Mouse (Mus musculus) forebrain, embryonic 14.5 days (tissue): ENCODE results near the gene Maf. TPM values are rescaled to one million over a fixed set of nuclear protein-coding genes. Genes with fewer than 3 reads are reported as not detected.

Experiments
- ATAC-seq: fragments of 200-750 bp; cut with Nextera tagmentation; 2 replicates; pipeline ENCODE4 v1.8.0; 2017; ENCODE audit warnings: mild to moderate bottlenecking, moderate library complexity
- DNase-seq: peaks from one replicate; pipeline ENCODE4 v3.0.0-alpha.2; 2015; ENCODE audit warnings: low spot score
- H3K27ac ChIP-seq: fragments of 300-500 bp; sonication (generic); 2 replicates; pipeline ENCODE4 v1.5.1; 2014; ENCODE audit warnings: low read depth, mild to moderate bottlenecking, control low read depth, low read length, moderate library complexity
- H3K27me3 ChIP-seq: fragments of 300-500 bp; sonication (generic); replicated peaks from 2 replicates; pipeline ENCODE4 v1.6.1; 2014; ENCODE audit warnings: low read length, control low read depth, mixed read lengths; ENCODE audit not compliant: control insufficient read depth, insufficient read depth
- H3K36me3 ChIP-seq: fragments of 300-500 bp; sonication (generic); 2 replicates; pipeline ENCODE4 v1.6.1; 2014; ENCODE audit warnings: low read length, control low read depth; ENCODE audit not compliant: control insufficient read depth, insufficient read depth
- H3K4me1 ChIP-seq: fragments of 300-500 bp; sonication (generic); 2 replicates; pipeline ENCODE4 v1.6.1; 2014; ENCODE audit warnings: antibody characterized with exemption, low read length, control low read depth; ENCODE audit not compliant: control insufficient read depth, insufficient read depth
- H3K4me2 ChIP-seq: fragments of 300-500 bp; sonication (generic); 2 replicates; pipeline ENCODE4 v1.6.1; 2014; ENCODE audit warnings: mild to moderate bottlenecking, control low read depth, low read length
- H3K4me3 ChIP-seq: fragments of 300-500 bp; sonication (generic); 2 replicates; pipeline ENCODE4 v1.5.1; 2014; ENCODE audit warnings: low read depth, low read length, control low read depth
- H3K9ac ChIP-seq: fragments of 300-500 bp; sonication (generic); 2 replicates; pipeline ENCODE4 v1.6.1; 2014; ENCODE audit warnings: mild to moderate bottlenecking, low read length, control low read depth, moderate library complexity
- H3K9me3 ChIP-seq: fragments of 300-500 bp; sonication (generic); replicated peaks from 2 replicates; pipeline ENCODE4 v1.6.1; 2016; ENCODE audit warnings: low read length, control low read depth, mixed read lengths; ENCODE audit not compliant: control insufficient read depth
- WGBS: fragments of 180-500 bp; shearing (Covaris S2); extraction: QIAGEN DNeasy Blood & Tissue Kit; methylation state at CpG from one replicate; pipeline ENCODE4 v1.1.7; 2014; 5-methylcytosine and 5-hydroxymethylcytosine counted together
- polyA plus RNA-seq: library from polyadenylated mRNA; unstranded; fragments of >200 nt; fragmentation: Nextera tagmentation; extraction: Ambion mirVana; gene quantifications from 2 replicates; pipeline ENCODE4 v1.2.1, GENCODE M21; 2014

Gene Maf
- polyA plus RNA-seq, 1 experiment from 2014 or later: 4.5 TPM

DNA sequence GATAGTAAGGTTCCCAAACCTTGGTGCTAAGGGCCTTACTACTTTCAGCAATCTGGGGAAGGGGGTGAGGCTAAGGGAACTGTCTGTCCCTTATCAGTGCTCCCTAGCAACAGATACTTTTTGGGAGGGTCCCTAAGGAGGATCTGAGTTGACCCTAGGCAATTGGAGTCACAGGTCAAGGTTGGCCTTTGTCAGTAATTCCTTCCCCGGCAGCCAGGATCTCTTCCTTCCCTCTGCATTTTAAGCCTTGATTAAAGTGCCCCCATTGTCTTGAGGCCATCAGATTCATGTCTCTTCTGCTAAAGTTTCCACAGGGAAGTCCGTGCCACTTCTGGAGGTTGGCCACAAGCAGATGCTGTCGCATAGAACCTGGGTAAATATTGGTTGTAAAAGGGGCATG, 10.2 kb downstream of the Maf start:
- Histone ChIP-seq H3K4me3 (no peak overlapping the region), H3K9ac (no peak overlapping the region), H3K36me3 (no peaks in the 10 kb centered on the region), H3K4me1 (no peaks in the 10 kb centered on the region), H3K4me2 (no peak overlapping the region), H3K27me3 (no peaks in the 10 kb centered on the region), H3K27ac (no peak overlapping the region), H3K9me3 (no peaks in the 10 kb centered on the region)
- DNase-seq: no peak
- WGBS: 49% methylated on average over 3 of the region's 3 CpGs
- ATAC-seq: no peak

DNA sequence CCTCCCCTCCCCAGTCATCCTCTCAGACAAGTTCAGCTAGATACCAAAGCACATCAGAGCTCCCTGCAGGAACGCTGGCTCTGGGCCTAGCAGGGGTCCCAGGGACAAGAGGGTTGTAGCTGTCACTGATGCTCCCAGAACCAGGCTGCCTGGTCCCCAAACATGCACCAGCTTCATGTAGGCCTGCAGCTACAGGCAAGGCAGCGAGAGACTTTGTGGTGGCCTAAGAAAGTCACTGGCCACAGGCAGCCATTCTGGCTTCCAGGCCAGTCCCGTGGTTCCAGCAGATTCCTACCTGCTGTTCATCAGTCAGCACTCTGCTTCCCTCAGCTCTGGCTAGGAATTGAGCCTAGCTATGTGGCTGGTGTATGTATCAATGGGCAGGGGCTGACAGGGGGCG, 10.9 kb downstream of the Maf start:
- H3K27ac ChIP-seq: no peak overlapping the region
- ATAC-seq (no peak), DNase-seq (no peak)
- H3K27me3 ChIP-seq: no peaks in the 10 kb centered on the region
- H3K36me3 ChIP-seq: no peaks in the 10 kb centered on the region
- H3K9ac ChIP-seq: no peak overlapping the region
- no peaks in the 10 kb centered on the region for H3K9me3 ChIP-seq
- WGBS: 77% methylated on average over 4 of the region's 4 CpGs
- H3K4me1 ChIP-seq: no peaks in the 10 kb centered on the region
- no peak overlapping the region for H3K4me2 ChIP-seq
- no peak overlapping the region for H3K4me3 ChIP-seq

DNA sequence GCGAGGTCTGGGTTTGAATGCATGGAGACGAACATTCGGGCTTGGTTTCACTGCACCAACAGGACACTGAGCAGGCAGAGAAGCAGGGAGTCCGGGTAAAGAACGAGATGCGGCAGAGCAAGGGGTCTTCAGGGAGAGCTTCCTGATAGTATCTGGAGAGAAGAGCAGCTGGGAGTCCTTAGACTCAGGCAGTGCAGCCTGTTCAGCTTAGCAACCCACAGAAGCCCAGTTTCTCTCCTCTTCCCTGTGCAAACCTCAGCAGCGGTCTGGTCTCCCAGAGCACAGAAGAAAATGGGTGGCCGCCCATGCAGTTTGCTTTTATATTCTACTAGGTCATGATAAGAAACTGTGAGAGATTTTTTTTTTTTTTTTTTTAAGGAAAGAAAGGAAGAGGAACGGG, 20.2 kb downstream of the Maf start:
- WGBS: 80% methylated on average over 9 of the region's 9 CpGs
- DNase-seq (no peak), ATAC-seq (no peak)
- no peaks in the 10 kb centered on the region for H3K27me3 ChIP-seq
- H3K9me3 ChIP-seq: no peaks in the 10 kb centered on the region
- H3K36me3 ChIP-seq: no peaks in the 10 kb centered on the region
- H3K4me1 ChIP-seq: peaks cover 14% of the 10 kb centered on the region
- no peak overlapping the region for H3K27ac ChIP-seq
- H3K9ac ChIP-seq: no peak overlapping the region
- H3K4me2 ChIP-seq: no peak overlapping the region
- no peak overlapping the region for H3K4me3 ChIP-seq

DNA sequence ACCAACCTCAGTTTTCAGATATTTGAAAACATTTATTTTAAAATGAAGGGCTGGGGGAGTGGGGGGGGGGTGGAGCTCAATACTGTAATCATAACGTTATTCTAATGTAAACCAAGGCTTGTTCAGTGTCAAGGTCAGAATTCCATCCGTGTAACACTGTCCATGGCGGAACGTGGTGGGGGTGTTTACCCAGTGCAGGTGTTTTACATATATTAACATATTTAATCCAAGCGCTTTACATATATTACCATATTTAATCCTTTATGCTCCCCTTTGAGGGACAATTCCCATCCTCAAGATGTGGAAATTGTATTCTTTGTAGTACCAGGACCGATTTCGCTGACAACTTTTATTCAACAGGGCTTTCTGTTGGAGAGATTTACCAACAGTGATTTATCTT, 24.3 kb downstream of the Maf start:
- ATAC-seq (peak; percentile 76), DNase-seq (peak; percentile 27)
- Histone ChIP-seq H3K4me3 (no peak overlapping the region), H3K36me3 (no peaks in the 10 kb centered on the region), H3K9me3 (no peaks in the 10 kb centered on the region), H3K9ac (no peak overlapping the region), H3K27ac (no peak overlapping the region), H3K27me3 (no peaks in the 10 kb centered on the region), H3K4me2 (no peak overlapping the region), H3K4me1 (peaks cover 8% of the 10 kb centered on the region)
- WGBS: 38% methylated on average over 7 of the region's 7 CpGs

DNA sequence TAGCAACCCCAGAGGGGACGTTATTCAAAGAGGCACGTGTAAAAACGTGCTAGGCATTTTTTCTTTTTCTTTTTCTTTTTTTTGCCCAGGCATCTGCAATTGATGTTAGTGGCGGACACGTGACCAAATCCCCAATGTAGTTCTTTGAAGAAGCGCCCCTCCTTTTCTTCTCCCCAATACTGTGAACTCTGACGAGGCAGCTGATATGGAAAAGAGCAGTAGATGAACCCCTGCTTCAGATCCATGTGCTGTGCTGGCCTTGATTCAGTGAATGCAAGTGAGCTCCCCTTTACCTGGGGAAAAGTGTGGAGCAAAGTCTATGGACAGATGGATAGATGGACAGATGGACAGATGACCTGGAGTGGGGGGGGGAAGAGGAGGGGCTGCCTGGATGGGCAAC, 28.1 kb downstream of the Maf start:
- Histone ChIP-seq H3K27ac (no peak overlapping the region), H3K27me3 (no peaks in the 10 kb centered on the region), H3K4me1 (0 out of 2 replicates have a peak, but pooled peaks cover 2% of the 10 kb centered on the region), H3K4me2 (no peak overlapping the region), H3K9me3 (no peaks in the 10 kb centered on the region), H3K9ac (no peak overlapping the region), H3K4me3 (no peak overlapping the region), H3K36me3 (no peaks in the 10 kb centered on the region)
- ATAC-seq (no peak), DNase-seq (no peak)
- 61% methylated on average over 7 of the region's 7 CpGs for WGBS

DNA sequence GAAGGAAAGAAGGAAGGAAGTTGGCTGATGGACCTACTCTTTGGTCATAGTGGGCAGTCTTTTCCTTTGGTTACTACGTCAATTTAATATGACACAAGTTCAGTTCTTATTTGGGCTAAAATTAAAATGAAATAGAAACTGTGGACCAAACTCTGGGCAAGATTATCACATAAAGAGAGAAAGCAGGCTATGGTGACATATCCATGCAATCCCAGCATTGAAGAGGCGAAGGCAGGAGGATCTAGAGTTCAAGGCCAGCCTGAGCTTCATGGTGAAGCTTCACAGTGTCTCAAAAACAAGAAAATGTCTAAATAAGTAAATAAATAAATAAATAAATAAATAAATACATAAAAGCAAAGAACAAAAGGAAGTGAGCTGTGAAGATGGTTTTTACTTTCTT, 42.7 kb downstream of the Maf start:
- Histone ChIP-seq H3K27me3 (no peaks in the 10 kb centered on the region), H3K27ac (no peak overlapping the region), H3K9ac (no peak overlapping the region), H3K36me3 (no peaks in the 10 kb centered on the region), H3K4me1 (no peaks in the 10 kb centered on the region), H3K4me2 (no peak overlapping the region), H3K9me3 (no peaks in the 10 kb centered on the region), H3K4me3 (no peak overlapping the region)
- 94% methylated on average over 2 of the region's 2 CpGs for WGBS
- ATAC-seq (no peak), DNase-seq (no peak)

DNA sequence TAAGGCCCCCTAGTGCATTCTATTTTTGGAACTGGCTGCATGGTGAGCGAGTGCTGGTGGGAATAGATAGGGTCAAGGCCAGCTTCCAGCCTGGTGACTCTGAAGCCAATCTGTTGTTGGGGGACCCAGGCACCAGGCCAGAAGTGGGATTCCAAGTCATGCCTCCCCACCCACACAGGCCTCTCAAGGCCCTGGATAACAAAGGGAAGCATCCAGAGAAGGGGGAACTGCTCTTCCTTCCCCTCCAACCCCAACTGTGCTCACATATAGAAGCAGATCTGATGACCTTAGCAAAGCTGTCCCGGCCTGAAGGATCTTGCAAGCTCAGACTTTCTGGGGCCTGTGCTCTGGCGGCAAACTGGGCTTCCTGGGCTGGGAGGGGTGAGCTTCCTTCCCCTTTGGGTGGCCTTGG, 57.5 kb downstream of the Maf start:
- no peak for DNase-seq
- Histone ChIP-seq H3K4me3 (no peak overlapping the region), H3K4me1 (no peaks in the 10 kb centered on the region), H3K36me3 (no peaks in the 10 kb centered on the region), H3K27ac (no peak overlapping the region), H3K27me3 (no peaks in the 10 kb centered on the region), H3K9ac (no peak overlapping the region), H3K4me2 (no peak overlapping the region), H3K9me3 (no peaks in the 10 kb centered on the region)
- WGBS: 90% methylated on average over 3 of the region's 3 CpGs
- no peak for ATAC-seq

DNA sequence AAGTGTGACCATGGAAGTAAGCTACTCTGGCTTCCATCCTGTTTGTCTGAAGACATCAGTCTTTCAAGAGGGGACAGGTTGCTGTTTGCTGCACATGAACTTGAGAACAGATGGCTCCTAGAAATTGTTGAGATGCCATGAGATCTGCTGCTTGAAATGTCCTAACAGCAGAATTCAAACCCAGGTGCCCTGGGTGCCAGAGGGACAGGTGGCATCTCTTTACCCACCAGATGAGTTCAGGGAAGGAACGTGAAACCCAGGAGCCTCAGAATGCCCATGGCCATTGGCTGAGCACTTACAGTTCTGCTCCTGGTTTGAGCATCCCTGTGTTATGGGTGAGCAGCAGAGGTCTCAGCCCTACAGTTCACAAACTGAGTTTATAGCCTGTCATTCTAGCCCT, 62.5 kb downstream of the Maf start:
- WGBS: 79% methylated on average over 1 of the region's 1 CpGs
- ATAC-seq: no peak
- no peak for DNase-seq

DNA sequence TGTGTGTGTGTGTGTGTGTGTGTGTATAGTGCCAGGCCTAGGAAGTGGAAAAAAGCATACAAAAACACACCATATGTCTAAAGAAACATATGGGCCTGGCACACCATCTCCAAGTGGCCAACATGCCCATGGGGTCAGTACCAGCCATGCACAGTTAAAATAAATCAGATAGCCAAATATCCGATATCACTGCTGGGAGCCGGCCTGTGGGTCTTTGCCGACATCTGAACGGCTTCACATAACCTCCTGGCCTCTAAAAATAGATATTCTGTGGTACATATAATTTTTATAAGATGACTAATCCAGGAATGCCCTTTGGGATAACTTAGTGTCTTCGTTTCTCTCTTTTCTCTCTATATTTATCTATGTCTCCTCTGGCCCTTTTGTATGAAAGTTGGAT, 65.7 kb downstream of the Maf start:
- DNase-seq: no peak
- no peaks in the 10 kb centered on the region for H3K4me1 ChIP-seq
- H3K4me2 ChIP-seq: no peak overlapping the region
- no peak for ATAC-seq
- no peak overlapping the region for H3K27ac ChIP-seq
- no peak overlapping the region for H3K9ac ChIP-seq
- H3K36me3 ChIP-seq: no peaks in the 10 kb centered on the region
- H3K4me3 ChIP-seq: no peak overlapping the region
- H3K9me3 ChIP-seq: no peaks in the 10 kb centered on the region
- no peaks in the 10 kb centered on the region for H3K27me3 ChIP-seq
- 95% methylated on average over 5 of the region's 5 CpGs for WGBS

More for the DNA sequence above, 62.5 kb downstream of the Maf start:
- Histone ChIP-seq H3K36me3 (no peaks in the 10 kb centered on the region), H3K4me3 (no peak overlapping the region), H3K9ac (no peak overlapping the region), H3K4me2 (no peak overlapping the region), H3K4me1 (no peaks in the 10 kb centered on the region), H3K27me3 (no peaks in the 10 kb centered on the region), H3K27ac (no peak overlapping the region), H3K9me3 (no peaks in the 10 kb centered on the region)

DNA sequence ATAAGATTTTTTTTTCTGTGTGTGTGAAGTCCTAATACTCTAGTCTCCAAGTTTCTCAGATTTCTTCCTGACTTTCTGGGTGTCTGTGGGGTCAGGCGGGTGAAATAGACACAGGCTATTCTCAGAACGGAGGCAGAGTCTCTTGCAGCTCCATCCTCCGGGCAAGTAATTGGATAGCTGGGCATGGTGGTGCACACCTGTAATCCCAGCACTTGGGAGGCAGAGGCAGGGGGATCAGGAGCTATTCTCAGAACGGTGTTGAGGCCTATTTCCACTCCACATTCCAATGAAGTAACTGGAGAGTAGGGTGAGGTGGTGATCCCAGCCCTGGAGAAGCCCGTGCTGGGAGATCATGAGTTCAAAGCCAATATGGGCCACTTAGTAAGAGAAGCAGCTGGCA, 67.6 kb downstream of the Maf start:
- no peaks in the 10 kb centered on the region for H3K27me3 ChIP-seq
- 76% methylated on average over 5 of the region's 5 CpGs for WGBS
- no peak overlapping the region for H3K27ac ChIP-seq
- H3K9me3 ChIP-seq: no peaks in the 10 kb centered on the region
- H3K36me3 ChIP-seq: no peaks in the 10 kb centered on the region
- H3K4me2 ChIP-seq: no peak overlapping the region
- no peaks in the 10 kb centered on the region for H3K4me1 ChIP-seq
- DNase-seq: no peak
- ATAC-seq: no peak
- no peak overlapping the region for H3K9ac ChIP-seq
- no peak overlapping the region for H3K4me3 ChIP-seq
